Mouse (Mus musculus) adrenal gland, postnatal 4 days (tissue): Measurements from ENCODE around the gene Pidd1. TPM values are rescaled to one million over a fixed set of nuclear protein-coding genes. Genes with fewer than 3 reads are reported as not detected.

ENCODE experiments used
- total RNA-seq, 2 experiments: library from RNA; stranded (reverse); gene quantifications; 2 replicates each; pipeline ENCODE4 v1.2.3; 2021

The Pidd1 gene
- total RNA-seq, 2 experiments from 2014 or later, result 8.4 to 12.6 TPM

Other genes starting within 250 kb of the Pidd1 start
- 1 to 10 TPM; 8.8 to 9.9 TPM for gene Lrrc56, start 249.9 kb downstream of the Pidd1 start, total RNA-seq
- 1 to 10 TPM in 1 of 2 experiments, under 1 TPM in 1; 0.82 to 1.0 TPM for gene Lmntd2, start 229.9 kb downstream of the Pidd1 start, total RNA-seq
- 10 to 100 TPM; 14.7 to 15.1 TPM for gene Rassf7, start 228.2 kb downstream of the Pidd1 start, total RNA-seq
- gene Phrf1, start 215.2 kb downstream of the Pidd1 start, total RNA-seq, result 10 to 100 TPM; 77.1 to 91.9 TPM
- 1 to 10 TPM; 7.3 to 7.5 TPM for gene Irf7, start 177.5 kb downstream of the Pidd1 start, total RNA-seq
- gene Cdhr5, start 167.2 kb downstream of the Pidd1 start, total RNA-seq, result 10 to 100 TPM in 1 of 2 experiments, 1 to 10 TPM in 1; 9.4 to 15.5 TPM
- 10 to 100 TPM in 1 of 2 experiments, 1 to 10 TPM in 1; 9.0 to 12.9 TPM for gene Sct, start 164.9 kb downstream of the Pidd1 start, total RNA-seq
- under 1 TPM; 0.34 to 0.36 TPM for gene Drd4, start 152.0 kb downstream of the Pidd1 start, total RNA-seq
- 10 to 100 TPM; 74.1 to 78.8 TPM for gene Deaf1, start 116.3 kb downstream of the Pidd1 start, total RNA-seq
- gene Tmem80, start 116.3 kb downstream of the Pidd1 start, total RNA-seq, result 10 to 100 TPM; 34.8 to 36.6 TPM
- gene Eps8l2, start 105.1 kb downstream of the Pidd1 start, total RNA-seq, result 10 to 100 TPM in 1 of 2 experiments, 1 to 10 TPM in 1; 3.1 to 15.7 TPM
- gene Taldo1, start 51.8 kb downstream of the Pidd1 start, total RNA-seq, result 100 to 1,000 TPM; 251 to 277 TPM
- 10 to 100 TPM; 44.9 to 50.6 TPM for gene Gatd1, start 29.9 kb downstream of the Pidd1 start, total RNA-seq
- 1 to 10 TPM; 2.7 to 4.8 TPM for gene Cend1, start 14.5 kb downstream of the Pidd1 start, total RNA-seq
- 10 to 100 TPM; 46.9 to 60.3 TPM for gene Slc25a22, start 6.1 kb downstream of the Pidd1 start, total RNA-seq
- 1,000 to 10,000 TPM; 1,329 to 1,362 TPM for gene Rplp2, start 3.3 kb upstream of the Pidd1 start, total RNA-seq
- 100 to 1,000 TPM; 173 to 205 TPM for gene Pnpla2, start 11.2 kb upstream of the Pidd1 start, total RNA-seq
- gene Cracr2b, start 17.1 kb upstream of the Pidd1 start, total RNA-seq, result 10 to 100 TPM; 13.1 to 14.2 TPM
- gene Cd151, start 23.4 kb upstream of the Pidd1 start, total RNA-seq, result 100 to 1,000 TPM; 209 to 215 TPM
- 10 to 100 TPM; 57.7 to 61.2 TPM for gene Polr2l, start 31.1 kb upstream of the Pidd1 start, total RNA-seq
- 10 to 100 TPM; 77.9 to 79.6 TPM for gene Tspan4, start 31.2 kb upstream of the Pidd1 start, total RNA-seq
- 10 to 100 TPM; 42.4 to 49.2 TPM for gene Chid1, start 95.8 kb upstream of the Pidd1 start, total RNA-seq
- gene Ap2a2, start 118.1 kb upstream of the Pidd1 start, total RNA-seq, result 10 to 100 TPM; 75.6 to 81.5 TPM
- under 1 TPM; 0.08 to 0.14 TPM for gene Muc6, start 211.3 kb upstream of the Pidd1 start, total RNA-seq
- 1 to 10 TPM in 1 of 2 experiments, under 1 TPM in 1; 0.45 to 1.1 TPM for gene Muc2, start 246.3 kb upstream of the Pidd1 start, total RNA-seq